Mouse (Mus musculus) gastrocnemius, adult 2 months (tissue): ENCODE data around the gene Tes3-ps. TPM values are rescaled to one million over a fixed set of nuclear protein-coding genes. Genes with fewer than 3 reads are reported as not detected.

Experiments
- DNase-seq: peaks from one replicate; pipeline ENCODE4 v3.0.0; 2022
- H3K27ac ChIP-seq: fragments of 200-600 bp; 2 replicates; pipeline ENCODE4 v1.8.1; 2022; ENCODE audit warnings: mild to moderate bottlenecking
- H3K4me3 ChIP-seq: fragments of 200-600 bp; 2 replicates; pipeline ENCODE4 v1.8.1; 2022; ENCODE audit warnings: mild to moderate bottlenecking, moderate library complexity
- CTCF ChIP-seq: fragments of 200-600 bp; IDR thresholded peaks from 2 replicates; pipeline ENCODE4 v1.8.1; 2022; ENCODE audit warnings: antibody characterized with exemption, mild to moderate bottlenecking, moderate library complexity
- intact Hi-C: fragments of 180-260 bp; cut with DNase I; formaldehyde crosslinking; loops from one replicate; pipeline ENCODE4 v1.15.1; 2025
- long read RNA-seq, 2 experiments: library from polyadenylated mRNA; stranded (forward); transcript quantifications; one replicate each; pipeline ENCODE4 v2.0.0; 2021
- total RNA-seq, 2 experiments: library from RNA; stranded (reverse); gene quantifications; 2 replicates each; pipeline ENCODE4 v1.2.3; 2021

The Tes3-ps gene
- 1 to 10 TPM; 1.7 to 2.4 TPM for total RNA-seq
- long read RNA-seq, experiment 1, partial matches to known transcripts: 0 of 1 reads
- long read RNA-seq, experiment 1, other reads (novel, unspliced or antisense): 0 of 1 reads
- long read RNA-seq, experiment 2: 0 reads

- intact Hi-C loops: no loop called here
- TF ChIP-seq CTCF: no peak
- DNase-seq: no peak
These were observed at the start of gene Tes3-ps for GRCm38 (mm10) chr13:49492376-49493368. Tes3-ps (plus strand) TSS chr13:49493318.

GRCm38 (mm10) chr13:49444451-49444850, 48.7 kb upstream of the Tes3-ps start:
- intact Hi-C loops: no loop called here

More at GRCm38 (mm10) chr13:49492376-49493368, at the start of gene Tes3-ps:
- Histone ChIP-seq H3K27ac (peak within 1 kb of the TSS; percentile 80), H3K4me3 (no peak within 1 kb of the TSS)

DNA sequence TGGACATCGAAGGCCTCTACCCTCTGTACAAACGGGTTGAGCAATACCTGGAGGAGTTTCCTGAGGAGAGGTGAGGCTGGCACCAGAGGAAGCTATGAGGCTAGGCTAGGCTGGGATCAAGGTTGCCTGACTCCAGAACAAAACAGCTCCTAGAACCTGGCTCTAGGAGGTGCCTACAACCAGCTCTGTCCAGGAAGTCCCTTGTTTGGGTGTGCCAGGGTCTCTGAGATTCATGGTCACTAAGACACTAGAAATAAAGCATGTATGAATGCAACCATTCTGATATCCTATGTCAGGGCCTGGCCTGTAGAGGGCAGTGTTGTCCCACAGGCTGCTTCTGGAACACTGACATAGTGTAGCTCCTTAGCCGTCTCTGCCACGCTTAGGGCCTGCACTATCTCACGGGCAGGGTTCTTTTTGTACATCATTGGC, 43.8 kb upstream of the Tes3-ps start:
- intact Hi-C loops: loop anchor here (1.0 to 5.0 kb wide), 2 partner anchors 73 to 196 kb away; no protein-coding TSS in a partner anchor
- no peak; the same call in 1 of the 2 replicates for TF ChIP-seq CTCF
- DNase-seq: peak; percentile 90
- Histone ChIP-seq H3K4me3 (no peak overlapping the region), H3K27ac (peak overlapping the region; percentile 69)

More at GRCm38 (mm10) chr13:49444451-49444850, 48.7 kb upstream of the Tes3-ps start:
- Histone ChIP-seq H3K4me3 (no peak overlapping the region), H3K27ac (no peak overlapping the region)
- DNase-seq: no peak
- no peak for TF ChIP-seq CTCF

- no peak for DNase-seq
- Histone ChIP-seq H3K4me3 (no peak overlapping the region), H3K27ac (peak overlapping the region; percentile 79)
- intact Hi-C loops: no loop called here
- no peak for TF ChIP-seq CTCF
These were observed 32.8 kb upstream of the Tes3-ps start for GRCm38 (mm10) chr13:49460276-49460675.

DNA sequence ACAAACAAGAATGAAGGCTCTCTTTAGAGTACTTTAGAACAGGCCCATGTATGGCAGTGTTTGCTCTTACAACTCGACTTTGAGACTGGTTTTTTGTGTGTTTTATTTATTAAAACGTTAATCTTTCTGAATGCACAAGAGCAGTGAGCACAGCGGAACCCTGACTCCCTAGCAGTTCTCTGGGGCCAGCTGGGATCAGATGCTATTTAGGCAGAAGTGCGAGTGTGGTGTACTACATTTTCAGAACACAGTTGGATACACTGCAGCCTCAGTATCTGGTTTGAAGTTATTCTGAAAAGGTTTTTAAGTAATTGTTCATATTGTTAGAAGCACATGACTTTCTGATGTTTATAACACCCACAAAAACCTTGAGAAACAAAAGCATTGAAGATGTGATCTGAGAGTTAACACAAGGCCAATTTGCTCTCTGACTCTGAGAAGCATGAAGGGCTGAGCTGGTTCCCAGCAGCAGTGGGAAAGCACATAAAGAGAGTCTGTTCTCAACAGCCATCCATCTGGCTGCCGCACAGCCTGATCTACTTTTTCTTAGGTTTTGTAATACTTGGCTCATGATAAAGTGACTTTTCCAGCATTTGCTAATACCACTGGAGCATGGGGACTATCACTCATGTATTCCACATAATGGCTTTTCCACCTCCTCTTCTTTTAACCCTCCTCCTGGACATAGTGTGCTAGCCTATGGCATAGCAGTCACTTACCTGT, 32.3 kb upstream of the Tes3-ps start:
- no peak overlapping the region for H3K4me3 ChIP-seq
- peak overlapping the region; percentile 79 for H3K27ac ChIP-seq
- peak; percentile 60 for DNase-seq
- TF ChIP-seq CTCF: no peak
- intact Hi-C loops: no loop called here

GRCm38 (mm10) chr13:49461458-49462132, 31.5 kb upstream of the Tes3-ps start:
- intact Hi-C loops: no loop called here
- no peak for TF ChIP-seq CTCF
- DNase-seq: peak; percentile 55
- Histone ChIP-seq H3K27ac (peak overlapping the region; percentile 79), H3K4me3 (no peak overlapping the region)

DNA sequence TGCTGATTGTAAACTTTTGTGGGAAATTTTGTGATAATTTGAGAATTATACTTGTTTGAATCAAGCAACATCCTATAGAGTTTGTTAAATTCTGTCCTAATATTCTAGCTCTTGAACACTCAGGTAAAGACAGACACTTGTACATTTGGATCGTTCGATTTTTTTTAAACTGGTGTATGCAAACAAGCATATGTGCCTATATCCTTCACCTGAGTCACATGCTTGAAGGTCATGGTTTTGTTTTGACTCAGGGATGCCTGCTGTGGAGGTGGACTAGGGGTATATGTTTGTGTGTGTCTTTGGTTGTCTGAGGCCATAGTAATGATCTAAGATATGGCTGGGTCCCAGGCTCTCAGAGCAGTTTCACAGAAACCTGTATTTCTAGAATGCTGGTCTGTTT, 30.2 kb upstream of the Tes3-ps start:
- no peak for TF ChIP-seq CTCF
- peak overlapping the region; percentile 79 for H3K27ac ChIP-seq
- intact Hi-C loops: no loop called here
- DNase-seq: no peak
- H3K4me3 ChIP-seq: no peak overlapping the region

DNA sequence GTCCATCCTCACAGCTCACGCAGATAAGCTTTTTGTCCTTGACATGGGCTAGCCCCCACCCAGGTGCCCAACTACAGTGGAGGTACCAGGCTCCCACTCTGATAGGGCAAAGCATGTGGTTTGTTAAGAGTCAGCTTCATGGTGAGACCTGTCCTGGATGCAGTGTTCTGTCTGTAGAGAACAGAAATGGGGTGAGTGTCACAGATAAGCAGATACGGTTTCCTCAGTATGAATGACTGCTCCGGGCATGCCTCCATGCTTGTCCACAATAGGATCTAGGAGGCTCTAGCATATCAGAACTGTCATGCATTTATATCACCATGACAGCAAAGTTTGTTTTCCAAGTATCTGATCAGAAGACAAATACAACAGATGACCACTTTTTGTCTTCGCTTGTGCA, 27.2 kb upstream of the Tes3-ps start:
- intact Hi-C loops: no loop called here
- TF ChIP-seq CTCF: no peak
- DNase-seq: no peak
- Histone ChIP-seq H3K27ac (peak overlapping the region; percentile 80), H3K4me3 (no peak overlapping the region)

DNA sequence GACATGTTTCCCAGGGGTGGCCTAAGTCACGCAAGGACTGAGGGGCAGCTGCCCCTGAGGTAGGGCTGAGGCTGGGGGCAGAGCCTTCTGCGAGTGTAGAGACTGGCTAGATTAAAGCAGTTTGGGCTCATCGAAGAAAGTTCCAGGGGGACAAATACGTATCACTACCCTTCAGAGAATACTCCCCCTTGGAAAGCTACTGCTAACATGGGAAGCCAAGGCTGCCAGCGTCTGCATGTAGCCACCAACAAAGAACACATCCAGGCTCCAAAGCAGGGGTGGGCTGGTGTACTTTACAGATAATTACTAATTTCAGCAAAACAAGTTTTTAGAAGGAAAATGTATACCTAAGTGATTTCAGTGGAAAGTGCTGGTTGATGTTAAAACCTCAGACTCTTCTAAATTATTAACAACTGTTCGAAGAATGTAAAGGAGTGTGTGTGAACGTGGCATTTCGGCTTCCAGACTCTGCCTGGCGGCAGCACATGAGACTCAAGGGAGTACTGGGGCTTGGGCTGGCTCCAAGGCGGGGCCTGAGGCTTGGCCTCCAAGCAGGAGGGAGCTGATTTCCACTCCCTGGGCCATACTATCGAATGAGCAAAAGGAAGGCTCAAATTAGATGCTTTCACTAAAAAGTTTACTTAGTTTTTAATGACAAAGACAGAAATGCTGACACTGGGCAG, 26.6 kb upstream of the Tes3-ps start:
- intact Hi-C loops: no loop called here
- Histone ChIP-seq H3K27ac (peak overlapping the region; percentile 80), H3K4me3 (no peak overlapping the region)
- peak; percentile 89 for DNase-seq
- no peak for TF ChIP-seq CTCF

DNA sequence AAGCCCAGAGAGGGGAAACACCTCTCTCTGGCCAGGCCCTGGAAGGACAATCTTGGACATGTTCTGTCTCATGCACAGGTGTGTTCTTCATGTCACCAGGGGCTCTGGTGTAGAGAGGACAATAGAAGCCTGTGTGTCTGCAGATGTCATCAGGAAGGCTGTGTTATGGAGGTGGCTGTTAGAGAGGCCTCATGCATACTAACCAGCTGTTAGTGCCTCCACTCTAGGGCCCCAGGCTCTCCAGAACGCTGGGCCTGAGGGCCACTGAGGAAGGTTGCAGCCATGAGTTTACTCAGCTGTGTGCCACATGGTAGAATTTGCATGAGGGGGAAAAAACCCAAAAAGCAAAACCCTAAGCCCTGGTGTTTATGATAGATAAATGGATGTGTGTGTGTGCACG, 25.5 kb upstream of the Tes3-ps start:
- Histone ChIP-seq H3K4me3 (no peak overlapping the region), H3K27ac (peak overlapping the region; percentile 80)
- intact Hi-C loops: no loop called here
- DNase-seq: no peak
- TF ChIP-seq CTCF: no peak

DNA sequence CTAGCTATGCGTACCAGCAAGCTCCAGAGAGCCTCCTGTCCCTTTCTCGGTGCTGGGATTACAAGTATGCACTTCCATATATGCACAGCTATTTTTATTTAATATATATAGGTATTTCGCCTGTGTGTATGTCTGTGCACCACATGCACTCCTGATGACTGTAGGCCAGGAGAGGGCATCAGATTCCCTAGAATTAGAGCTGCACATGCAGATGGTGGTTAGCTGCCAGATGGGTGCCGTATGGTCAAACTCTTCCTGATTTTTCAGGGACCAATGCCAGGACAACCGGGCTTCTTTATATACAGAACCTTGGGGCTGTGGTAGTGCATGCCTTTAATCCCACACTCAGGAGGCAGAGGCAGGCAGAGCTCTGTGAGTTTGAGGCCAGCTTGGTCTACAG, 24.1 kb upstream of the Tes3-ps start:
- H3K4me3 ChIP-seq: no peak overlapping the region
- no peak for DNase-seq
- TF ChIP-seq CTCF: no peak
- H3K27ac ChIP-seq: peak overlapping the region; percentile 13; the same call in 1 of the 2 replicates
- intact Hi-C loops: no loop called here

DNA sequence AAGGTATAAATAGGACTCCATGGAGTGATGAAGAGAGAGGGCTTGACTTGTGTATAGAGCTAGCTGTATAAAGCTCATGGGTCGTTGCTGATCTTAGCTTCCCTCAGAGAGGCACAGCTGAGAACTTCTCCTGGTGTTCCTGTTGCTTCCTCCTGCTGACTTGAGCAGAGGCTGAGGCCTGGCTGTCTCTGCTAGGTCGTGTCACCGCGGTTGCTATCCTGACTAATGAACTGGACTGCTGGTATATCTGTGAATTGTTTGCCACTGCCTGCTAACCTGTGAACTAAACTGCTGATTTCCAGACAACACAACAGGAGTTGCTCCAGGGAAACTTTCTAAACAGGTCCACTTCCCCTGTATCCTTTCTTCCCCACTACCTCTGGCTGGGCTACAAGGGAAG, 22.8 kb upstream of the Tes3-ps start:
- TF ChIP-seq CTCF: no peak
- Histone ChIP-seq H3K27ac (peak overlapping the region; percentile 69), H3K4me3 (no peak overlapping the region)
- DNase-seq: no peak
- intact Hi-C loops: no loop called here
